Mouse (Mus musculus) G1E-ER4 (cell line): ENCODE results near the gene Smad9. TPM values are rescaled to one million over a fixed set of nuclear protein-coding genes. Genes with fewer than 3 reads are reported as not detected.

Experiments
- GATA1 ChIP-seq: IDR thresholded peaks from one replicate; pipeline ENCODE4 v1.8.0; 2012; ENCODE audit warnings: low read length, inconsistent platforms
- polyA plus RNA-seq: library from polyadenylated mRNA; stranded (reverse); fragments of >175 nt; gene quantifications from 2 replicates; pipeline ENCODE4 v1.2.3, GENCODE M21; 2012

Smad9 gene
- polyA plus RNA-seq = not detected in 2 replicates

DNA sequence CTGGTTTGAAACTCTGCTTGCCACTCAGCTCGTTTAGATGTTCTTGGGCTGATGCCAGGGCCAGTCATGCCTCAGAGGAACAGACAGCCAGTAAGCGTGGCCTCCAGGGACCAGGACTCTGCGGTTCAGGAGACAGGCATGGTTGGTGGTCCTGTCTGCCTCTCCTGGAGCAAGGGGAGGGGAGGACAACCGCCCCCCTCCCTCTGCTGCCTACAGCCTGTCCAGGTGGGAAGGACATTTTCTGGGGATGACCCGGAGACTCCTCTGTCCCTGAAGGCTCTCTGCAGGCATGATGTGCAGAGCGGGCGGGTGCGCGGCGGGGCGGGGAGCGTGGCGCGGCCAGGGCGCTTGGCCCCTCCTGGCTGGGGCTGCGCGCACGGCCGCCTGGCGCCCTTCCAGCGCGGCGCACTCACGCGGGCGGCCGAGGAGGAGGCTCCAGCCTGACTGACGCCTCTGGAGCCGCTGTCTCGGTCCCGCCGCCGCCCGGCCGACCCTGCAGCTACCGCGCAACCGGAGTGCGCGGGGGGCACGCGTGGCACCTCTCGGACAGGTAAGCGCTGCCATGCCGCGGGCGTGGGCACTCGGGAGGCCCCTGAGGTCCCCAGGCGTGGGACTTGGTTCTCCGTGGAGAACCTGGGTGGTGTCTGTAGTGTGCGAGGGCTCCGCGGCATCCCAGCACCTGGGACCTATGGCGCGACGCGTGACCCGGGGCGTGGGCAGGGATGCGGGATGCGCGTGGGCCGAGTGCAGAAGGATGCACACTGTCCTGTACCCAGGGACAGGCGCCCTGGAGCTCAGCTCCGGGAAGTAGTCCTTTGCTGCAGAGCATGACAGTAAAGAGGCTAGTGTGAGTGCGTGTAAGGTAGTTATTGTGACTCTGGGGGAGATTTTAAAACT lies at the start of gene Smad9:
Gene Smad9 (plus strand): TSS at position 438 of the 897 bp plus-strand sequence.
- no peak for TF ChIP-seq GATA1

DNA sequence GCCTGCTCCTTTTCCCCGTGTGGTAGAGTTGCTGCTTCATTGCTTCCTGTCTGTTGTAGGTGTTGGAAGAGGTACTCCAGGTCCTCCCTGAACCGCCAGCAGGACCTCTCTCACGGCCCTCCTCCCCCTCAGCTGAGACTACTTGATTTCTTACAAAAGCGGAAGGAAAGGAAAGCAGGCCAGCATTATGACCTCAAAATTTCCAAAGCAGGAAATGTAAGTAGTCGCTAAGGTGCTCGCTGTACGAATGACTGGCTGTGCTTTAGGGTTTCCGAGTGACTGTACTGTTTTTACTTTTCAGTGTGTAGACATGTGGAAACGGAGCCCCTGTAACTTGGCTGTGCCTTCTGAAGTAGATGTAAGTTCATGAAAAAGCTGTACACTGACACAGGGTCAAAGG lies 46.4 kb upstream of the Smad9 start:
- no peak for TF ChIP-seq GATA1

DNA sequence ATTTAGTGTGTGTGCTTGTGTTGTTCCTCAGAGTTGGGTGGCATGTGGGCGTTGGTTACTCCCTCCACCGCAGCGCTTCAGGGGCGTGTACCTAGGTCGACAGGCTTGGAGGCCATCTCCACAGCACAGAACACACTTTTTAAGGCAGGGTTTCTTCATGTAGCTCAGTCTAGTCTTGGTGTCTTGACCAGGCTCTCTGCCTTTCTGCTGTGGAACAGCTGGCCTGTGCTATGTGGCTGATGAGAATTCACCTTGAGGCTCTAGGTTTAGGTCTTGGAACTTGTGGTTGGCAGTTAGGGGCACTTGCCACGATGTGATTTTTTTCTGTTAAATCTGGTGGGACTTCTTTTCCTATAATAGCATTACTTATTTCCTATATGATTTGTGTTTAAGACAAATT lies 41.1 kb upstream of the Smad9 start, which contains the start of gene Gm21958:
Gene Gm21958 (minus strand): TSS at position 101 of the 400 bp plus-strand sequence.
- TF ChIP-seq GATA1 = no peak

DNA sequence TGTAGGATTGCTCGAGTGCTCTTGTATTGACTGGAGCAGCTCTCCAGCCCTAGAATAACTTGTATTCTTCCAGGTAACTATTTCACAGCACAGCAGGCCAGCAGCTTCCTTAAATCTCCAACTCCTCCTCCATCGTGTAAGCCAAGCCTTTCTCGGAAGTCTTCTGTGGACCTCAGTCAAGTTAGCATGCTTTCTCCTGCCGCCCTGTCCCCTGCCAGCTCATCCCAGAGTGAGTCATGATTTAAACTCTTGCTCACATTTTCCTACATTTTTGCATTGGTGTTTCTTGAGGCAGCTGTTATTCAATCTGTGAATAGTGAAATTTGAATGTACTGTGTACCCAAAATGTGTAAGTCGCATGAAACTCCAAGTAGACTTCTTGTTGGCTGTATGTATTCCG lies 39.9 kb upstream of the Smad9 start:
- no peak for TF ChIP-seq GATA1

DNA sequence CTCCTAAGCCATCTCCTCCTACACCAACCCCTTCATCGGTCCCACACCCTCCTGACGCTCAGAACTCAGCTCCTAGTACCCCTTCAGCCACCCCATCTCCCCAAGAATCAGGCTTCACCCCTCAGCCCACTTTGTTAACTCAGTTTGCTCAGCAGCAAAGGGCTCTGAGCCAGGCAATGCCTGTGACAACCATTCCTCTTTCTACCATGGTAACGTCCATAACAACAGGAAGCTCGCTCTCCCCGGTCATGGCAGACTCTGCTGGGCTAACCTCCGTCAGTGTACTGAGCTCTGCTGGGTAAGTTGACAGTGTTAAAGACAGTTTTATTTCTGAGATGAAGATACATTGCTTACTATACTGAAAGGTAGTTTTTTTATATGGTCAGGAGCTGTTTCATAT lies 38.0 kb upstream of the Smad9 start:
- TF ChIP-seq GATA1 = no peak

DNA sequence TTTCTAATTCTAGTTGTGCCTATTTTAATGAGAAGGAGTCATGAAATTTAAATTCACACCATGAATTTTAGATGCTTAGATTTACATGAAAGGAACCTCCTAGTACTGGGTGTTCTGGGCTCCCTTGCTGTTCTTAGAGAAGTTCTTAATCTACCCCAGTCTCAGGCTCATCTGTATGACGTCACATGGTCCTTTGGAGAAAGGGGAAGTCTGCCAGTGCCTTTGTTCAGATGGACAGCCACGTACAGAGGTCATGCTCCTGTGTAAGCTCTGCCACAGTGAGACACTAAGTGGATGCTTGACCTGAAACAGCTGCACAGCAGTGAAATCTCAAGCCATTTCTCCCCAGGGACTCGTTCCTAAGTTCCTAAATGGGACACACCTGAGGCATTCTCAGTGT lies 36.4 kb upstream of the Smad9 start:
- no peak for TF ChIP-seq GATA1

DNA sequence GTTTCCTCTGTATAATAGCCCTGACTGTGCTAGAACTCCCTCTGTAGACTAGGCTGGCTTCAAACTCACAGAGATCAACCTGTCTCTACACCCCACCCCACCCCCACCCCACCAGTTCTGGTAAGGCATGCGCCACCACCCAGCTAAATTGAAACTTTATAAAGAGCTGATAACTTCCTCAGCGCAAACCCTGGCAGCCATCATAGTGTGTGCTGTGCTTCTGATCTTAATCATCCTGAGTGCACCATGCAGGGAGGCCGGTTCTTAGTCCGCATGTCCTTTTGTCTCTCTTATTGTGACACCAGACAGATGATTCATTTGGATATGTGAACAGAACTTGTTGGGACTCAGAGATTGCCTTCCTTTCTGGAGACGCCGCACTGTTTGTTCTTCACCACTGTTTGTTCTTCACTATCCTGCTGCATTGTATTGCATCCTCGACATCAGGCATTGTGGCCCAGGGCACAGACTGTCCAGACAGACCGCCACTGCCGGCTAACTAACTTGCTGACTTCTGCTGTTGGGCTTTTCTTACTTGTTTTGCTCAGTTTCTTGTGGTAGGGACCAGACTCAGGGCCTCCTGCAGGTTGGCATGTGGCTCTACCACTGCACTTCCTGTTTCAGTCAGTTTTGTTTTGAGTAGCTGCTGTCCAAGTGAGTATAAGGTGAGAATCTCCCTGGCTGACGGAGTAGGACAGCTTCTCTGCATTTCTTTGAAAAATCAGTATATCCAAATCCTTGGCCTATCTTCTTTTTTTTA lies 31.5 kb upstream of the Smad9 start:
- no peak for TF ChIP-seq GATA1

DNA sequence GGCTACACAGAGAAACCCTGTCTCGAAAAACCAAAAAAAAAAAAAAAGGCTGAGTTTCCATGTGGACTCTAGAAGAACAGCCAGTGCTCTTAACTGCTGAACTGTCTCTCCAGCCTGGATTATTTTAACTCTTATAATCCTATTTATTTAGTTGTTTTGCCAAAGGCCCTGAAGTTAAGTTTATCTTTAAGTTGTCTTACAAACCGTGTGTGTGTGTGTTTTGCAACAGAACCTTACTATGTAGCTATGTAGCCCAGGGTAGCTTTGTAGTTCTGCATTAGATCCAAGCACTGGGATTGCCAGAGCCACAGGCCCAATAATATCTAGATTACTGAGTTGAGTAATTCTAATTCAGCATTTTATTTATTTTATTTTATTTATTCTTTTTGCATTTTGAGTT lies 30.0 kb upstream of the Smad9 start:
- no peak for TF ChIP-seq GATA1

DNA sequence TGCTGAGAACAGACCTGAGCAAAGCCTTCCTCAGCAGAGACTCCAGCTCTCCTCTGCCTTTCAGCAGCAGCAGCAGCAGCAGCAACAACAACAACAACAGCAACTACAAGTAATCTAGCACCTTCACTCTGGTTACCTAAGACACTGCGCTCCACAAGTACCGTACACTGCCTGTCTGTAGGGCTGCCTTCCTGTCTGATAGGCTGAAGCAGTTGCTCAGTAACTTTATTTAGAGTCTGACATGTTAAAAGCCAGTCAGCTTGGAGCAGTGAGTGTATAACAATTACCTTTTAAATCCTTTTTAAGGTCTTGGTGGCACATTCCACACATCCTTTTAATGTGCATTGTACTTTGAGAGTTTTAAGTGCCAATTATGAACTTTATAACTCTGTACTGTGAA lies 27.8 kb upstream of the Smad9 start:
- TF ChIP-seq GATA1 = no peak

DNA sequence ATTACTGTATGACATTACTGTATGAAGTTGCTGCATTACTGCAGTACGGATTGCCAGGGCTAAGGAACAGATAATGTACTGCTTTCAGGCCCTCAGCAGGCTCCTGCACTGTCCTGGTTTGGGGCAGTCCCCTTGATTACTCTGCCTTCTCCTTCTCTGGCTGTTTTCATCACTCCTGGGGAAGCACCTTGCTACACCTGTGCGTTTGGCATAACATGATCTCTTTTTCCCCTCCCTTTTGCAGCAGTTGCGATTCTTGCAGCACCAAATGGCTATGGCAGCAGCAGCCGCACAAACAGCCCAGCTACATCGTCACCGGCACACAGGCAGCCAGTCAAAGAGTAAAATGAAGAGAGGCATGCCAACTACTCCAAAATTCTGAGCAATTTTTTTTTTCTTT lies 27.3 kb upstream of the Smad9 start:
- no peak for TF ChIP-seq GATA1

DNA sequence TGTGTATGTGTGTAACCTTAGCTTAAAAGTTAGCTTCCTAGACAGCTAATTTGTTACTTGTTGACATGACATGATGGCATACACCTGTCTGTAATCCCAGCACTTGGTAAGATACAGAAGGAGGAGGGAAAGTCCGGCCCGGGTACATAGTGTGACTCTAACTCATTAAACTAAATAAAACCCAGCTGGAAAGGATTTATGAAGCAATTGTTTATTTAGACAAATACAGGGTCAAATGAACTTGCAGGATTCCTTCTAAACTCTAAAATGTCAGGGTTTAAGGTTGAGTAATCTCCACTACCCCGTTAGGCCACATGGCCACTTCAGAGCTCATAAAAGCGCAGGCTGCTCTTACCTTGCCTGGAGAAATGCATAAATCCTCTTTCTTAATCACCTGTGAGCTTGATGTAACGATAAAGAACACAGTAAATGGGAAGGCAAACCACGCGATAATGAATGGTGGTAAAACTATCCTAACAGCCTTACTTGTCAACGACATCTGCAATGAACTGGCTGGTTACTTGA lies 23.7 kb upstream of the Smad9 start:
- no peak for TF ChIP-seq GATA1

DNA sequence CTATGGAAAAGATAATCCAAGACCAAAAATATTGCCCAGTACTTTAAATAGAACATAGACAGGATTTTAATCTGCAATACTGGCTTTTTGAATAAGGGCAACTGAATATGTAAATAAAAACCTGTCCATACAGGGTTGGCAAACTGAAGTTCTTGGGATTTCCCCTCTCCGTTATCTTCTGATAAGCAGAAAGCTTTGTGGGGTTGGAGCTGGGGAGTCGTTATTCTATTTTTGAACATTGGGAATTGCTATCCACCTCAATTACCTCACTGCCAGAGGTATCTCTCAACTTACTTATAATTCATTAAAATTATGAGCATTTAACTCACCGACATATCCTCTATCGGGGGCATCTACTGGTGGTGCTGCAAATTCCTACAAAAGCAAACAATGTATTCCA lies 23.0 kb upstream of the Smad9 start:
- no peak for TF ChIP-seq GATA1

DNA sequence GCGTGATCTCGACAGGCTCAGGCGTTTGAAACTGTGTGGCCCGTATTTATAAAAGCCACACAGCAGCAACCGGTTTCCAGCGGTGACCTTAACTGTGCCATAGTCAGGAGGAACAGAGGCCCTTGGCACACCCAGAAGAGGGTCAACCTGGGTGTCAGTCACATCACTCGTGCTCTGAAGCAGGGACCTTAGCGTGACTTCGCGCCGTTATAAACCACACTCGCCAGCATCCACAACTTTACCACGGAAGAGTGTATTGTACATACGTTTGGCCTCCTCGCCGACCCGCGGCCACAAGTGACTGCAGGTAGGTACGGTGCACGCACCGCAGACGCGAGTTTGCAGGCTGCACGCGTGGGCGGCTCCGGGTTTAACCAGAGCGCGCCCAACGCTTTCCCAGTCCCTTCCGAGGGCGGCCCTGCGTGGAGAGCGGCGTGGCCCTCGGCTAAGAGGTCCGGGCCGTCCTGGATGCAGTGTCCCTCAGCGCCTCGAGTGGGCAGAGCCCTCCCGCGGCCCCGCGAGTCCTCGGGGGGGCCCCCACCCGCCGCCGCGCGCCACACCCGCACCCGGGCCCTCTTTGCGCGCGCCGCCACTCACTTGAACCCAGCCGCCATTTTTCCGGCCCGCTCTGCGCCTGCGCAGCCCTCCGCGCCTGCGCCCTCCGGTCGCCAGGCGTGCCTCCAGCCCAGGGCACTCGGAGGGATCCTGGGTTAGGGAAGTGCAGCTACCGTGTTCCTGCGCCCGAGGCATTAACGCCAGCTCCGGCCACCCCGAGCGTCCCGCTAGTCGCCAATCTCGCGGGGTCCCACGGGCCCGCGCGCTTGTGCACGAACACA lies 20.8 kb upstream of the Smad9 start:
- TF ChIP-seq GATA1 = no peak

DNA sequence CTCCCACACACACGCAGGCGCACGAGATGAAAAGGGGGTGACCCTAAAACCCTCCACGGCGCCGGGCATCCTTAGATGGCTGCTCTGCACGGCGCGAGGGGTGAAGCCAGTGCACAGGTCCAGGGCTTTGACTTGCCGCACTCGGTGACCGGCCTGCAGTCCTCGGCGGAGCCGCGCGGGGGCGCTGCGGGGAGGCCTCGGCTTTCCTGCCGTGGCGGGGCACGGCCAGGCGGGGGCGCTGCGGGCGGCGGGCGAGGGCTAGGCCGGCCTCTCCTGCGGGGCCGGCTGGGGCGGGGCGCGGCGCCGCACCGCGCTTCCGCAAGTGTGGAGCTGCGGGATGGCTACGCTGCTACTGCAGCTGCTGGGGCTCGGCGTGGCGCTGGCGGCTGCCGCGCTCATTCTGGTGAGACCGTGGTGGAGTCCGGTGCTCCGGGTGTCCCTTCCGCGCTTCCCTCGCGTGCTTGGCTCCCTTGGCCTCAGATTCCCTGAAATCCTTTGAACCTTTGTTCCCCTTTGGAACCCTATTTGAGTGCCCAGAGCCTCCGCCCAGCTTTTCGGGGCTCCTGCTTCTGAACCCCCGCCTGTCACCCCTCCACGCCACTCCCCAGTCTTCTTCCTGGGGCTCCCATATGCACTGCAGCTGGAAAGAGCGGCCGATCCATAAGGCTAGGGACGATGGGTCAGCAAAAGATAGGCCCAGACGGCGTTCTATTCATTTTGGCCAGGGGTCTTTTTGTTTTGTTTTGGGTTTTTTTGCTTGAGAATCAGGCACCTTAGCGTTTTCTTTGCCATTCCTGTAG lies 19.9 kb upstream of the Smad9 start, which contains the start of the genes Exosc8 and Alg5:
Gene Exosc8 (minus strand): TSS at position 147 of the 800 bp plus-strand sequence.
Gene Alg5 (plus strand): TSS at position 293 of the 800 bp plus-strand sequence.
- TF ChIP-seq GATA1 = no peak
